Mouse (Mus musculus): ENCODE data around the gene Hoxb1. TPM values are rescaled to one million over a fixed set of nuclear protein-coding genes. Genes with fewer than 3 reads are reported as not detected.
A peak's percentile ranks its signal among the peaks of the same experiment; 100 is the strongest.

Gene Hoxb1
- polyA plus RNA-seq, 2 experiments = 0.11 TPM; not detected in 1

- Histone ChIP-seq H3K4me1 (ENCODE audit: control insufficient read depth, insufficient read depth, low read length) (no peaks in the 10 kb centered on the region), H3K4me2 (replicated peaks; ENCODE audit: low read depth, low read length, severe bottlenecking) (no peak overlapping the region), H3K9ac (ENCODE audit: low read depth, low read length, severe bottlenecking) (no peak overlapping the region), H3K4me3 (replicated peaks; ENCODE audit: low read length) (no peak overlapping the region), H3K27me3 (ENCODE audit: control insufficient read depth, insufficient read depth, low read length) (peaks cover 100% of the 10 kb centered on the region), H3K9me3 (ENCODE audit: control insufficient read depth, low read length) (no peaks in the 10 kb centered on the region), H3K27ac (replicated peaks; ENCODE audit: low read depth, low read length) (no peak overlapping the region), H3K36me3 (ENCODE audit: control insufficient read depth, insufficient read depth, low read length) (no peaks in the 10 kb centered on the region)
- 29% methylated on average over 7 of the region's 7 CpGs for WGBS
- DNase-seq (ENCODE audit: low spot score) (no peak), ATAC-seq (ENCODE audit: low FRiP score, low read depth) (no peak)
- no peak for TF ChIP-seq POLR2A (IDR thresholded peaks at IDR 0.05; ENCODE audit: borderline replicate concordance, extremely low read depth, insufficient read depth, insufficient read length)
These were observed 26.3 kb upstream of the Hoxb1 start for GRCm38 (mm10) chr11:96338957-96339855.

DNA sequence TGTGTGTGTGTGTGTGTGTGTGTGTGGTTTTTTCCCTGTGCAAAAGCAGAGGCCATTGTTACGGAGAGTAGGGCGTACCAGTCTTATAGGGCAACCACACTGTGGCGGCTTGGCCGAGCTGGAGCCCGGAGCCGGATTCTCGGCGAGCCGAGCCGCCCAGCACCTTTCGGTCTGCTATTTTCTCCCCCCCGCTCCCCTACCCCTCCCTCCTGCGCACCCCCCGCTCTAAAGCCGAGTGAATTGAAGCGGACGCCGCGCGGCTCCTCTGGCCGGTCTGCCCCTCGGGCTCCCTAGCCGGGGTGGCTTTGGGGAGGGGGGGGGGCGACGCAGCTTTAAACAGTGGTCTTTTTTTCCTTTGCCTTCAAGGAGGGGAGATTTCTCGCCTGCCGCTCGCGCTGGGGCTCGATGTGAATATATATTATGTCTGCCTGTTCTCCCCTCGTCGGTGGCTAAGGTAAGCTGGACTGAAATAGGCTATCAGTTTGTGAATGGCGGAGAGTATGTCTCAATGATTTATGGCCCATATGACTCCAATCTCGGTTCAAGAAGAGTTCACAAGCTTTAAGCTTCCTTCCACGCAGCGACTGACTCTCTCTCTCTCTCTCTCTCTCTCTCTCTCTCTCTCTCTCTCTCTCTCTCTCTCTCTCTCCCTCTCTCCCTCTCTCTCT is 24.7 kb upstream of the Hoxb1 start:
- Histone ChIP-seq H3K4me1 (ENCODE audit: control insufficient read depth, insufficient read depth, low read length) (no peaks in the 10 kb centered on the region), H3K9me3 (ENCODE audit: control insufficient read depth, low read length) (no peaks in the 10 kb centered on the region), H3K4me3 (replicated peaks; ENCODE audit: low read length) (peak overlapping the region; percentile 17; the same call in 1 of the 2 replicates), H3K27me3 (ENCODE audit: control insufficient read depth, insufficient read depth, low read length) (peaks cover 100% of the 10 kb centered on the region), H3K36me3 (ENCODE audit: control insufficient read depth, insufficient read depth, low read length) (no peaks in the 10 kb centered on the region), H3K27ac (replicated peaks; ENCODE audit: low read depth, low read length) (no peak overlapping the region), H3K9ac (ENCODE audit: low read depth, low read length, severe bottlenecking) (no peak overlapping the region), H3K4me2 (replicated peaks; ENCODE audit: low read depth, low read length, severe bottlenecking) (peak overlapping the region; percentile 36)
- TF ChIP-seq POLR2A (IDR thresholded peaks at IDR 0.05; ENCODE audit: borderline replicate concordance, extremely low read depth, insufficient read depth, insufficient read length) = no peak
- ATAC-seq (ENCODE audit: low FRiP score, low read depth) (no peak), DNase-seq (ENCODE audit: low spot score) (peak; percentile 60)
- WGBS = 1% methylated on average over 36 of the region's 36 CpGs

DNA sequence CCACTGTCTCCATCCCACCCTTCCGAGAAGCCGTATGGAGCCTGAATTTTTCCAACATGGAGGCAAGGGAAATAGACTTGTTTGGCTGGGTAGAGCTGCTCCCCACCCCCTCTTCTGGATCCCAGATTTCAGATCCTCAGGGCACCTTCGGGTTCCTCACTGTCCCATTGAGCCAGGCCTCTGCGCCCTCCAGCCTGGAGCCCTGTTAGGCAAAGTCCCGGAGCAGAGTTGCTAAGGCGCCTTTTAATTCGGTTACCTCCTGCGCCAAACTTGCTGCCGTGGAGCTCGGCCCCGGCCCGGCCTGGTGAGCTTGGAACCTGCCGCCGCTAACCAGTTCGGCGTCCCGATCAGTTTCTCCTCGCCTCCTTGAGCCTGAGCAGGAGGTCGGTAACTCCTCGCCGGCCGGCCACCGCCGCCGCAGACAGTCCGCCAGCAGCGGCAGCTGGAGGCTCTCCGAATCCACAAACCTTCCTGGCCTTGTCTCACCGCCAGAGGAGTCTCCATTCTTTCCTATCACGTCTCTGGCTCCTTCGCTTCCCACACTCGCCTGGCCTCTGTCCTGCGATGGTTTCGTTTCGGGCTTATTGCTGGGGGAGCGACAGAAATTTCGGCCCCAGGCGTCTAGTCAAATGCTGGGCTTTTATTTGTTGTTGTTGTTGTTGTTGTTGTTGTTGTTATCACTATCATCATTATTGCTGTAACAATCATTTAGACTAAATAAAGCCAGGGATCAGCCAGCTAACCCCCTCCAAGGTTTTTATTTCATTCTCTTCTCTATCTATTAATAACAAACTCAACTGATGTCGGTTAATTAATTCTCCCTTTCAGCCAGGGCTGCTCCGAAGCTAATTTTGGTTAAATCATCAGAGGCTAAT is 23.6 kb upstream of the Hoxb1 start:
- no peak for TF ChIP-seq POLR2A (IDR thresholded peaks at IDR 0.05; ENCODE audit: borderline replicate concordance, extremely low read depth, insufficient read depth, insufficient read length)
- Histone ChIP-seq H3K4me3 (replicated peaks; ENCODE audit: low read length) (peak overlapping the region; percentile 12), H3K9ac (ENCODE audit: low read depth, low read length, severe bottlenecking) (no peak overlapping the region), H3K4me2 (replicated peaks; ENCODE audit: low read depth, low read length, severe bottlenecking) (peak overlapping the region; percentile 27), H3K9me3 (ENCODE audit: control insufficient read depth, low read length) (no peaks in the 10 kb centered on the region), H3K36me3 (ENCODE audit: control insufficient read depth, insufficient read depth, low read length) (no peaks in the 10 kb centered on the region), H3K27me3 (ENCODE audit: control insufficient read depth, insufficient read depth, low read length) (peaks cover 100% of the 10 kb centered on the region), H3K4me1 (ENCODE audit: control insufficient read depth, insufficient read depth, low read length) (no peaks in the 10 kb centered on the region), H3K27ac (replicated peaks; ENCODE audit: low read depth, low read length) (no peak overlapping the region)
- DNase-seq (ENCODE audit: low spot score) (no peak), ATAC-seq (ENCODE audit: low FRiP score, low read depth) (peak; percentile 32; the same call in 1 of the 2 replicates)
- 3% methylated on average over 40 of the region's 40 CpGs for WGBS

GRCm38 (mm10) chr11:96342576-96342930 is 23.0 kb upstream of the Hoxb1 start:
- no peak for DNase-seq (ENCODE audit: low spot score)
- no peak for ATAC-seq (ENCODE audit: low FRiP score, low read depth)
- 10% methylated on average over 4 of the region's 4 CpGs for WGBS
- no peak overlapping the region for H3K9ac ChIP-seq (ENCODE audit: low read depth, low read length, severe bottlenecking)
- H3K36me3 ChIP-seq (ENCODE audit: control insufficient read depth, insufficient read depth, low read length) = no peaks in the 10 kb centered on the region
- H3K27me3 ChIP-seq (ENCODE audit: control insufficient read depth, insufficient read depth, low read length) = peaks cover 98% of the 10 kb centered on the region
- H3K4me2 ChIP-seq (replicated peaks; ENCODE audit: low read depth, low read length, severe bottlenecking) = no peak overlapping the region
- H3K4me1 ChIP-seq (ENCODE audit: control insufficient read depth, insufficient read depth, low read length) = no peaks in the 10 kb centered on the region
- no peak overlapping the region for H3K27ac ChIP-seq (replicated peaks; ENCODE audit: low read depth, low read length)
- H3K4me3 ChIP-seq (replicated peaks; ENCODE audit: low read length) = no peak overlapping the region
- no peak for TF ChIP-seq POLR2A (IDR thresholded peaks at IDR 0.05; ENCODE audit: borderline replicate concordance, extremely low read depth, insufficient read depth, insufficient read length)
- H3K9me3 ChIP-seq (ENCODE audit: control insufficient read depth, low read length) = no peaks in the 10 kb centered on the region

Measured in limb, embryonic 14.5 days (tissue).